Mouse (Mus musculus) intestine, embryonic 14.5 days (tissue): ENCODE data around the gene Ttc7. TPM values are rescaled to one million over a fixed set of nuclear protein-coding genes. Genes with fewer than 3 reads are reported as not detected.

Source experiments
- ATAC-seq: fragments of 200-750 bp; cut with Nextera tagmentation; replicated peaks from 2 replicates; pipeline ENCODE4 v1.8.0; 2017; ENCODE audit warnings: low read depth, moderate number of reproducible peaks, moderate TSS enrichment, moderate library complexity; ENCODE audit not compliant: low FRiP score, low TSS enrichment
- DNase-seq: peaks from one replicate; pipeline ENCODE4 v3.0.0-alpha.2; 2018; ENCODE audit warnings: low spot score
- H3K27ac ChIP-seq: fragments of 300-500 bp; sonication (generic); 2 replicates; pipeline ENCODE4 v1.5.1; 2014; ENCODE audit warnings: low read depth, mild to moderate bottlenecking, control low read depth
- H3K27me3 ChIP-seq: fragments of 300-500 bp; sonication (generic); replicated peaks from 2 replicates; pipeline ENCODE4 v1.6.1; 2014; ENCODE audit warnings: low read length, control low read depth; ENCODE audit not compliant: control insufficient read depth, insufficient read depth
- H3K36me3 ChIP-seq: fragments of 300-500 bp; sonication (generic); 2 replicates; pipeline ENCODE4 v1.6.1; 2014; ENCODE audit warnings: low read length, control low read depth; ENCODE audit not compliant: control insufficient read depth, insufficient read depth
- H3K4me1 ChIP-seq: fragments of 300-500 bp; sonication (generic); replicated peaks from 2 replicates; pipeline ENCODE4 v1.6.1; 2014; ENCODE audit warnings: low read length, control low read depth, mixed read lengths; ENCODE audit not compliant: control insufficient read depth, insufficient read depth
- H3K4me2 ChIP-seq: fragments of 300-500 bp; sonication (generic); 2 replicates; pipeline ENCODE4 v1.6.1; 2014; ENCODE audit warnings: low read length
- H3K4me3 ChIP-seq: fragments of 300-500 bp; sonication (generic); 2 replicates; pipeline ENCODE4 v1.5.1; 2014; ENCODE audit warnings: low read depth, low read length, control low read depth, mixed read lengths
- H3K9ac ChIP-seq: fragments of 300-500 bp; sonication (generic); 2 replicates; pipeline ENCODE4 v1.6.1; 2014; ENCODE audit warnings: mild to moderate bottlenecking, low read length
- H3K9me3 ChIP-seq: fragments of 300-500 bp; sonication (generic); 2 replicates; pipeline ENCODE4 v1.6.1; 2016; ENCODE audit warnings: low read length, control low read depth; ENCODE audit not compliant: control insufficient read depth
- WGBS: fragments of 180-500 bp; shearing (Covaris S2); extraction: QIAGEN DNeasy Blood & Tissue Kit; methylation state at CpG from one replicate; pipeline ENCODE4 v1.1.7; 2014; 5-methylcytosine and 5-hydroxymethylcytosine counted together
- polyA plus RNA-seq: library from polyadenylated mRNA; unstranded; fragments of >200 nt; fragmentation: Nextera tagmentation; extraction: Ambion mirVana; gene quantifications from 2 replicates; pipeline ENCODE4 v1.2.1, GENCODE M21; 2014

The Ttc7 gene
- polyA plus RNA-seq, 1 experiment from 2014 or later = 11.9 TPM

- ATAC-seq = no peak
- no peaks in the 10 kb centered on the region for H3K27me3 ChIP-seq
- H3K4me2 ChIP-seq = no peak overlapping the region
- DNase-seq = no peak
- H3K4me3 ChIP-seq = no peak overlapping the region
- no peaks in the 10 kb centered on the region; the same call in 1 of the 2 replicates for H3K9me3 ChIP-seq
- no peak overlapping the region for H3K27ac ChIP-seq
- WGBS = 81% methylated on average over 6 of the region's 6 CpGs
- H3K4me1 ChIP-seq = peaks cover 24% of the 10 kb centered on the region
- H3K36me3 ChIP-seq = no peaks in the 10 kb centered on the region
- H3K9ac ChIP-seq = no peak overlapping the region
Observed at GRCm38 (mm10) chr17:87332887-87333286, 50.2 kb downstream of the Ttc7 start.

- no peak overlapping the region for H3K4me3 ChIP-seq
- ATAC-seq = no peak
- 97% methylated on average over 12 of the region's 12 CpGs for WGBS
Observed at GRCm38 (mm10) chr17:87334162-87334561, 51.5 kb downstream of the Ttc7 start.

GRCm38 (mm10) chr17:87335152-87335551 is 52.5 kb downstream of the Ttc7 start:
- Histone ChIP-seq H3K27ac (no peak overlapping the region), H3K9me3 (no peaks in the 10 kb centered on the region; the same call in 1 of the 2 replicates), H3K9ac (no peak overlapping the region), H3K36me3 (no peaks in the 10 kb centered on the region), H3K27me3 (no peaks in the 10 kb centered on the region), H3K4me1 (peaks cover 24% of the 10 kb centered on the region), H3K4me2 (no peak overlapping the region), H3K4me3 (no peak overlapping the region)
- DNase-seq = no peak
- 92% methylated on average over 14 of the region's 14 CpGs for WGBS
- no peak for ATAC-seq

More at GRCm38 (mm10) chr17:87334162-87334561, 51.5 kb downstream of the Ttc7 start:
- Histone ChIP-seq H3K9ac (no peak overlapping the region), H3K9me3 (no peaks in the 10 kb centered on the region; the same call in 1 of the 2 replicates), H3K27me3 (no peaks in the 10 kb centered on the region), H3K36me3 (no peaks in the 10 kb centered on the region), H3K4me2 (no peak overlapping the region), H3K27ac (no peak overlapping the region), H3K4me1 (peaks cover 24% of the 10 kb centered on the region)
- no peak for DNase-seq

GRCm38 (mm10) chr17:87335727-87336126 is 53.0 kb downstream of the Ttc7 start:
- ATAC-seq = no peak
- 74% methylated on average over 2 of the region's 2 CpGs for WGBS
- H3K4me1 ChIP-seq = peaks cover 19% of the 10 kb centered on the region
- no peaks in the 10 kb centered on the region; the same call in 1 of the 2 replicates for H3K9me3 ChIP-seq
- no peak overlapping the region for H3K4me2 ChIP-seq
- no peaks in the 10 kb centered on the region for H3K27me3 ChIP-seq
- H3K4me3 ChIP-seq = no peak overlapping the region
- no peaks in the 10 kb centered on the region for H3K36me3 ChIP-seq
- no peak for DNase-seq
- H3K9ac ChIP-seq = no peak overlapping the region
- H3K27ac ChIP-seq = no peak overlapping the region

GRCm38 (mm10) chr17:87336910-87337309 is 54.2 kb downstream of the Ttc7 start:
- H3K4me2 ChIP-seq = no peak overlapping the region

GRCm38 (mm10) chr17:87337683-87338082 is 55.0 kb downstream of the Ttc7 start:
- Histone ChIP-seq H3K9me3 (no peaks in the 10 kb centered on the region; the same call in 1 of the 2 replicates), H3K4me1 (no peaks in the 10 kb centered on the region), H3K27me3 (no peaks in the 10 kb centered on the region), H3K27ac (no peak overlapping the region), H3K4me2 (no peak overlapping the region), H3K9ac (no peak overlapping the region), H3K36me3 (no peaks in the 10 kb centered on the region), H3K4me3 (no peak overlapping the region)
- 83% methylated on average over 7 of the region's 7 CpGs for WGBS
- ATAC-seq (no peak), DNase-seq (no peak)

More at GRCm38 (mm10) chr17:87336910-87337309, 54.2 kb downstream of the Ttc7 start:
- Histone ChIP-seq H3K27ac (no peak overlapping the region), H3K4me1 (peaks cover 7% of the 10 kb centered on the region), H3K4me3 (no peak overlapping the region), H3K9me3 (no peaks in the 10 kb centered on the region; the same call in 1 of the 2 replicates), H3K27me3 (no peaks in the 10 kb centered on the region), H3K36me3 (no peaks in the 10 kb centered on the region), H3K9ac (no peak overlapping the region)
- no peak for ATAC-seq
- no peak for DNase-seq
- WGBS = 80% methylated on average over 12 of the region's 12 CpGs

- Histone ChIP-seq H3K36me3 (no peaks in the 10 kb centered on the region), H3K27me3 (no peaks in the 10 kb centered on the region), H3K4me3 (no peak overlapping the region), H3K4me1 (no peaks in the 10 kb centered on the region), H3K4me2 (no peak overlapping the region), H3K27ac (no peak overlapping the region), H3K9me3 (no peaks in the 10 kb centered on the region; the same call in 1 of the 2 replicates), H3K9ac (no peak overlapping the region)
- DNase-seq = no peak
- 88% methylated on average over 1 of the region's 1 CpGs for WGBS
- ATAC-seq = no peak
Observed at GRCm38 (mm10) chr17:87339122-87339521, 56.4 kb downstream of the Ttc7 start.

- no peaks in the 10 kb centered on the region for H3K27me3 ChIP-seq
- no peak overlapping the region for H3K27ac ChIP-seq
- WGBS = 64% methylated on average over 8 of the region's 8 CpGs
- H3K36me3 ChIP-seq = no peaks in the 10 kb centered on the region
- no peaks in the 10 kb centered on the region for H3K4me1 ChIP-seq
- no peak overlapping the region for H3K4me3 ChIP-seq
- no peak overlapping the region for H3K4me2 ChIP-seq
- ATAC-seq = no peak
- no peak for DNase-seq
- H3K9me3 ChIP-seq = no peaks in the 10 kb centered on the region
- no peak overlapping the region for H3K9ac ChIP-seq
Observed at GRCm38 (mm10) chr17:87343060-87343703, 60.5 kb downstream of the Ttc7 start.
